Mouse (Mus musculus): ENCODE measurements around the gene Pop5. TPM values are rescaled to one million over a fixed set of nuclear protein-coding genes. Genes with fewer than 3 reads are reported as not detected.

The Pop5 gene
- total RNA-seq, 2 experiments from 2014 or later: 116 to 117 TPM

DNA sequence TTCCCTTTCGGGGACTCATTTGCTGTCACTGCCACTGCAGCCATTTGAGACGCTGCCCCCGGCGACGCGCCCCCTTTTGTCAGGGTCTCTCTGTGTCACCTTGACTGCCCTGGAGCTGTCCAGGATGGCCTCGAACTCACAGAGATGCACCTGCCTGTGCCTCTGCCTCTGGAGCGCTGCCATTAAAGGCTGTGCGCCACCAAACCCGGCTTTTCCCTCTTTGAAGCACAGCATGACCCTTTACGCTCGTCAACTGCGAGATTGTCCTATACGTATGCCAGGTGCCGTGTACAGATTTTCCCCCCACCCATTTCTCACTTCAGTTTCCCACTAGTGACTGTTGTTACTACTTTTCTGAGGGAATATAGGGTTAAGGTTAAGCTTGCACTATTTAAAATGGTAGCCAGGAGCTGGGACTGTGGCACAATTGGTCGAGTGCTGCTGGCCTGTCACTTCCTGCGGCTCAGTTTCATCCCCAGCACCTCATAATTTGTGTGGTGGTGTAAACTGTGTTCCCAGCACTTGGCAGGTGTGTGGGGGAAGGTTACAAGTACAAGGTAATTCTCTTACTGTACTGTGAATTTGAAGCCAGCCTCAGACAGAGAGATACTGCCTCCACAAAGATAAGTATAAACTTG is 44.5 kb downstream of the Pop5 start:
- TF ChIP-seq CTCF (IDR thresholded peaks at IDR 0.05): no peak
- Histone ChIP-seq H3K27ac (peak overlapping the region; percentile 79), H3K4me3 (peak overlapping the region; percentile 84)
- DNase-seq (ENCODE audit: extremely low spot score in 1 of 2, low spot score in 2 of 2): no peak
- intact Hi-C loops (cut with DNase I): no loop called here

DNA sequence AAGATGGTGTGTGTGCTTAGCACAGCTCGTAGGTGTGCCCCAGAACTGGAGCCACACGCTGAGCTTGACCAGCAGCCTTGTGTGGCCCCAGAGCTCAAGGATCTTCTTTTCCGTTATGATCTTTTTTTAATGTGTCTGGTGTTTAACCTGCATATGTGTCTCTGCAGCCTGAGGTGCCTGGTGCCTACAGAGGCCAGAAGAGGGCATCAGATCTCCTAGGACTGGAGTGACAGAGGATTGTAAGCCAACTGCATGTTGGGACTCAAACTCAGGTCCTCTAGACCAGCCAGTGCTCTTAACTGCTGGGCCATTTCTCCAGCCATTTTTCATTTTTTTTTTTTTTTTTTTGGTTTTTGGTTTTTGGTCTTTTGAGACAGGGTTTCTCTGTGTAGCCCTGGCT is 49.1 kb downstream of the Pop5 start:
- no peak for DNase-seq (ENCODE audit: extremely low spot score in 1 of 2, low spot score in 2 of 2)
- no peak overlapping the region for H3K4me3 ChIP-seq
- TF ChIP-seq CTCF (IDR thresholded peaks at IDR 0.05): peak; percentile 21
- H3K27ac ChIP-seq: no peak overlapping the region
- intact Hi-C loops (cut with DNase I): no loop called here

DNA sequence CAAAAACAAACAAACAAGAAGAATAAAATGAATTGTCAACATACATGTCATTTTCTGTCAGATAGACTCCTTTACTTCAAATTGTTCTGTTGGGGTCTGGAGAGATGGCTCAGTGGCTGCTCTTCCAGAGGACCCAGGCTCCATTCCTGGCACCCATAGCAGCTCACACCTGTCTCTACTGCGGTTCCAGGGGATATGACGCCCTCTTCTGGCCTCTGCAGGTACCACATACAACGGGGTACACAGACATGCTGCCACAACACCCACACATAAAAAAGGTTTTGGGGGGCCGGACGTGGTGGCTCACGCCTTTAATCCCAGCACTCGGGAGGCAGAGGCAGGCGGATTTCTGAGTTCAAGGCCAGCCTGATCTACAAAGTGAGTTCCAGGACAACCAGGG is 58.5 kb downstream of the Pop5 start:
- Histone ChIP-seq H3K4me3 (no peak overlapping the region), H3K27ac (no peak overlapping the region)
- intact Hi-C loops (cut with DNase I): no loop called here
- no peak for DNase-seq (ENCODE audit: extremely low spot score in 1 of 2, low spot score in 2 of 2)
- peak; percentile 16 for TF ChIP-seq CTCF (IDR thresholded peaks at IDR 0.05)

Other genes with a start within 250 kb of the Pop5 start
- 10 to 100 TPM; 85.2 to 87.0 TPM for gene Sppl3, start 224.7 kb upstream of the Pop5 start, total RNA-seq (2021)
- not detected for gene Gm10401, start 137.5 kb upstream of the Pop5 start, total RNA-seq (2021)
- gene Acads, start 116.5 kb upstream of the Pop5 start, total RNA-seq (2021): 1 to 10 TPM; 6.5 to 7.2 TPM
- 10 to 100 TPM; 25.2 to 31.0 TPM for gene Unc119b, start 100.9 kb upstream of the Pop5 start, total RNA-seq (2021)
- 10 to 100 TPM; 87.8 to 89.8 TPM for gene Mlec, start 77.7 kb upstream of the Pop5 start, total RNA-seq (2021)
- 100 to 1,000 TPM; 319 to 335 TPM for gene Cabp1, start 41.5 kb upstream of the Pop5 start, total RNA-seq (2021)
- gene Rnf10, start 37.1 kb downstream of the Pop5 start, total RNA-seq (2021): 100 to 1,000 TPM; 253 to 265 TPM
- 10 to 100 TPM; 39.9 to 41.9 TPM for gene Coq5, start 43.8 kb downstream of the Pop5 start, total RNA-seq (2021)
- gene Dynll1, start 65.2 kb downstream of the Pop5 start, total RNA-seq (2021): 100 to 1,000 TPM; 608 to 642 TPM
- 10 to 100 TPM; 68.0 to 74.5 TPM for gene Srsf9, start 91.3 kb downstream of the Pop5 start, total RNA-seq (2021)
- gene Gatc, start 105.3 kb downstream of the Pop5 start, total RNA-seq (2021): 10 to 100 TPM; 20.6 to 20.9 TPM
- gene Triap1, start 105.4 kb downstream of the Pop5 start, total RNA-seq (2021): 10 to 100 TPM; 21.4 to 24.5 TPM
- 100 to 1,000 TPM; 701 to 719 TPM for gene Cox6a1, start 113.1 kb downstream of the Pop5 start, total RNA-seq (2021)
- 10 to 100 TPM; 46.1 to 51.8 TPM for gene Msi1, start 193.8 kb downstream of the Pop5 start, total RNA-seq (2021)
- gene Pla2g1b, start 230.4 kb downstream of the Pop5 start, total RNA-seq (2021): not detected
- gene Sirt4, start 248.9 kb downstream of the Pop5 start, total RNA-seq (2021): 10 to 100 TPM; 40.7 to 43.5 TPM

Data from left cerebral cortex, adult 2 months (tissue).